Mouse (Mus musculus) stomach, postnatal 0 days (tissue): ENCODE measurements at regions not wholly inside any gene's neighbourhood (a gene's known extent, or its start where the extent isn't known, plus 50 kb on each side); places are given as distances from the start of the nearest gene placed in this dataset.

Source experiments
- CTCF ChIP-seq: IDR thresholded peaks from 2 replicates; pipeline ENCODE4 v1.5.1; 2016; ENCODE audit warnings: antibody characterized with exemption, low read depth, mild to moderate bottlenecking, moderate library complexity
- EP300 ChIP-seq: optimal IDR thresholded peaks from 2 replicates; pipeline ENCODE3; 2016; ENCODE audit warnings: antibody characterized with exemption

GRCm38 (mm10) chr12:46450888-46451287, 367.8 kb downstream of the Nova1 start:
- TF ChIP-seq CTCF: no peak
- TF ChIP-seq EP300: no peak
